Mouse (Mus musculus): Measurements from ENCODE around the gene Itgae. TPM values are rescaled to one million over a fixed set of nuclear protein-coding genes. Genes with fewer than 3 reads are reported as not detected.

The Itgae gene
- polyA plus RNA-seq, 1 experiment from 2014 or later = 0.32 TPM

DNA sequence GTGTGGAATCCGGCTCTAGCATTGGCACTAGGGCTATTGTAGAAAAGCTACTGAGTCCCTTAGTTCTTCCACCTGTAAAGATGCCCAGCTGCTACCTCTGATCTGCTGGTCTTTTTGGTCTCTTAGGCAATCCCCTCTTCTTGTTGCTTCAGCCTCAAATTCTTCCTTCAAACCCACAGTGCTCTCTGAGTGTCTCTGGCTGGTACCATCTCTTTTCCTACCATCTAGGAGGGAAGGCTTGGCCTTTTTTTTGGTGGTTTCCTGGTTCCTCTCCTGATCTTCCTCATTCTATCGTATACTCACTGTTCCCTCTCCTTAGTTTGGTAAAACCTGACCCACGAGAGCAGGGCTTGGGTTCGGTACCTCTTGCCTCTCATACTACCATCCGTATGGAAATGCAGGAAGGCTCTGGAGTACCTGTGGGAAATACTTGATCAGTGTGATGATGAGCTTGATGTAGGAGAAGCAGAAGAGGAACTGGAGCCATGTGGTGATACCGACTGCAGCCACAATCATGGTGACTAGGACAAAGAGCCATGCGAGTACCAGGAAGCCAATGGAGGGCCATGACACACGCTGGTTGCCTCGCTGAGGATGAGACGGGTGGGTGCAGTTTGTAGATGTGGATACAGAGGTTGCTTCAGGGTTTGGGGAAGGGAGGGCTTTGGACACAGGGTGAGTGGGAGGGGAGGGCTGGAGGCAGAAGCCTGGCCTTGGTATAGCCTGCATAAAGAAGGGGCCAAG is 95.7 kb downstream of the Itgae start:
- 93% methylated on average over 10 of the region's 10 CpGs for WGBS
- no peak for ATAC-seq (ENCODE audit: insufficient number of reproducible peaks, insufficient read depth, low FRiP score, low TSS enrichment, low read depth)
- Histone ChIP-seq H3K9me3 (no peaks in the 10 kb centered on the region), H3K9ac (no peak overlapping the region), H3K4me1 (no peaks in the 10 kb centered on the region), H3K27ac (no peak overlapping the region), H3K4me2 (no peak overlapping the region), H3K36me3 (peaks cover 71% of the 10 kb centered on the region), H3K27me3 (no peaks in the 10 kb centered on the region), H3K4me3 (no peak overlapping the region)

- Histone ChIP-seq H3K9me3 (no peaks in the 10 kb centered on the region), H3K36me3 (peaks cover 77% of the 10 kb centered on the region), H3K4me3 (no peak overlapping the region), H3K9ac (no peak overlapping the region), H3K27me3 (no peaks in the 10 kb centered on the region), H3K4me2 (no peak overlapping the region), H3K4me1 (no peaks in the 10 kb centered on the region), H3K27ac (no peak overlapping the region)
- no peak for ATAC-seq (ENCODE audit: insufficient number of reproducible peaks, insufficient read depth, low FRiP score, low TSS enrichment, low read depth)
- 90% methylated on average over 6 of the region's 6 CpGs for WGBS
These were observed 96.8 kb downstream of the Itgae start for GRCm38 (mm10) chr11:73187231-73187630.

GRCm38 (mm10) chr11:73193047-73193446 is 102.7 kb downstream of the Itgae start:
- 72% methylated on average over 6 of the region's 6 CpGs for WGBS
- Histone ChIP-seq H3K27ac (no peak overlapping the region), H3K9ac (no peak overlapping the region), H3K4me3 (no peak overlapping the region), H3K4me2 (no peak overlapping the region), H3K4me1 (peaks cover 8% of the 10 kb centered on the region), H3K36me3 (peaks cover 47% of the 10 kb centered on the region), H3K9me3 (no peaks in the 10 kb centered on the region), H3K27me3 (no peaks in the 10 kb centered on the region)
- no peak for ATAC-seq (ENCODE audit: insufficient number of reproducible peaks, insufficient read depth, low FRiP score, low TSS enrichment, low read depth)

GRCm38 (mm10) chr11:73194444-73194843 is 104.1 kb downstream of the Itgae start:
- ATAC-seq (ENCODE audit: insufficient number of reproducible peaks, insufficient read depth, low FRiP score, low TSS enrichment, low read depth) = no peak

More at GRCm38 (mm10) chr11:73194444-73194843, 104.1 kb downstream of the Itgae start:
- H3K27ac ChIP-seq = no peak overlapping the region
- no peaks in the 10 kb centered on the region for H3K9me3 ChIP-seq
- 79% methylated on average over 2 of the region's 2 CpGs for WGBS
- H3K4me1 ChIP-seq = peaks cover 13% of the 10 kb centered on the region
- H3K9ac ChIP-seq = no peak overlapping the region
- H3K27me3 ChIP-seq = no peaks in the 10 kb centered on the region
- no peak overlapping the region for H3K4me3 ChIP-seq
- H3K4me2 ChIP-seq = no peak overlapping the region
- H3K36me3 ChIP-seq = peaks cover 37% of the 10 kb centered on the region

Other genes with a start within 250 kb of the Itgae start
- gene Atp2a3, start 129.4 kb upstream of the Itgae start, polyA plus RNA-seq (2015; fragmentation: Nextera tagmentation; extraction: Ambion mirVana) = 1.3 and 1.6 TPM in 2 replicates
- gene P2rx1, start 91.5 kb upstream of the Itgae start, polyA plus RNA-seq (2015; fragmentation: Nextera tagmentation; extraction: Ambion mirVana) = 0.96 and 1.0 TPM in 2 replicates
- gene Camkk1, start 71.6 kb upstream of the Itgae start, polyA plus RNA-seq (2015; fragmentation: Nextera tagmentation; extraction: Ambion mirVana) = 8.4 and 8.6 TPM in 2 replicates
- gene Ncbp3, start 42.8 kb upstream of the Itgae start, polyA plus RNA-seq (2015; fragmentation: Nextera tagmentation; extraction: Ambion mirVana) = 14.4 and 14.5 TPM in 2 replicates
- 14.6 and 16.2 TPM in 2 replicates for gene Haspin, start 47.7 kb downstream of the Itgae start, polyA plus RNA-seq (2015; fragmentation: Nextera tagmentation; extraction: Ambion mirVana)
- gene P2rx5, start 69.8 kb downstream of the Itgae start, polyA plus RNA-seq (2015; fragmentation: Nextera tagmentation; extraction: Ambion mirVana) = 0.25 TPM in 1 of 2 replicates, not detected in the other
- 94.3 and 102 TPM in 2 replicates for gene Emc6, start 86.5 kb downstream of the Itgae start, polyA plus RNA-seq (2015; fragmentation: Nextera tagmentation; extraction: Ambion mirVana)
- gene Tax1bp3, start 86.5 kb downstream of the Itgae start, polyA plus RNA-seq (2015; fragmentation: Nextera tagmentation; extraction: Ambion mirVana) = 199 and 208 TPM in 2 replicates
- 23.5 and 23.6 TPM in 2 replicates for gene Ctns, start 108.5 kb downstream of the Itgae start, polyA plus RNA-seq (2015; fragmentation: Nextera tagmentation; extraction: Ambion mirVana)
- 1.6 and 1.9 TPM in 2 replicates for gene Shpk, start 108.9 kb downstream of the Itgae start, polyA plus RNA-seq (2015; fragmentation: Nextera tagmentation; extraction: Ambion mirVana)
- 0.11 TPM in 1 of 2 replicates, not detected in the other for gene Trpv1, start 143.7 kb downstream of the Itgae start, polyA plus RNA-seq (2015; fragmentation: Nextera tagmentation; extraction: Ambion mirVana)
- gene Trpv3, start 176.8 kb downstream of the Itgae start, polyA plus RNA-seq (2015; fragmentation: Nextera tagmentation; extraction: Ambion mirVana) = 0.12 and 0.15 TPM in 2 replicates
- gene Aspa, start 239.0 kb downstream of the Itgae start, polyA plus RNA-seq (2015; fragmentation: Nextera tagmentation; extraction: Ambion mirVana) = 0.42 and 1.7 TPM in 2 replicates
- not detected in 2 replicates for gene Gm49340, start 239.2 kb downstream of the Itgae start, polyA plus RNA-seq (2015; fragmentation: Nextera tagmentation; extraction: Ambion mirVana)
- not detected in 2 replicates for gene Spata22, start 239.2 kb downstream of the Itgae start, polyA plus RNA-seq (2015; fragmentation: Nextera tagmentation; extraction: Ambion mirVana)

Measured in embryonic facial prominence, embryonic 13.5 days (tissue).